Mouse (Mus musculus) heart, embryonic 11.5 days (tissue): ENCODE data around the gene Rdh9. TPM values are rescaled to one million over a fixed set of nuclear protein-coding genes. Genes with fewer than 3 reads are reported as not detected.

Experiments
- ATAC-seq: fragments of 200-750 bp; cut with Nextera tagmentation; replicated peaks from 2 replicates; pipeline ENCODE4 v1.8.0; 2017; ENCODE audit warnings: moderate library complexity; ENCODE audit not compliant: insufficient number of reproducible peaks, low FRiP score, low TSS enrichment
- H3K27ac ChIP-seq: fragments of 300-500 bp; sonication (generic); 2 replicates; pipeline ENCODE4 v1.5.1; 2014; ENCODE audit warnings: mild to moderate bottlenecking, low read depth, low read length
- H3K27me3 ChIP-seq: fragments of 300-500 bp; sonication (generic); 2 replicates; pipeline ENCODE4 v1.6.1; 2014; ENCODE audit warnings: mild to moderate bottlenecking, low read length, mixed read lengths; ENCODE audit not compliant: control insufficient read depth, insufficient read depth
- H3K36me3 ChIP-seq: fragments of 300-500 bp; sonication (generic); 2 replicates; pipeline ENCODE4 v1.6.1; 2014; ENCODE audit warnings: mild to moderate bottlenecking, low read length, moderate library complexity, mixed read lengths; ENCODE audit not compliant: control insufficient read depth, insufficient read depth
- H3K4me1 ChIP-seq: fragments of 300-500 bp; sonication (generic); 2 replicates; pipeline ENCODE4 v1.6.1; 2014; ENCODE audit warnings: low read length; ENCODE audit not compliant: control insufficient read depth, insufficient read depth
- H3K4me2 ChIP-seq: fragments of 300-500 bp; sonication (generic); 2 replicates; pipeline ENCODE4 v1.6.1; 2014; ENCODE audit warnings: mild to moderate bottlenecking, moderate library complexity
- H3K4me3 ChIP-seq: fragments of 300-500 bp; sonication (generic); 2 replicates; pipeline ENCODE4 v1.5.1; 2014; ENCODE audit warnings: low read depth, low read length
- H3K9ac ChIP-seq: fragments of 300-500 bp; sonication (generic); 2 replicates; pipeline ENCODE4 v1.6.1; 2014; ENCODE audit warnings: mild to moderate bottlenecking, low read depth, low read length, moderate library complexity
- H3K9me3 ChIP-seq: fragments of 300-500 bp; sonication (generic); replicated peaks from 2 replicates; pipeline ENCODE4 v1.6.1; 2016; ENCODE audit warnings: low read length; ENCODE audit not compliant: control insufficient read depth
- WGBS: fragments of 180-500 bp; shearing (Covaris S2); extraction: QIAGEN DNeasy Blood & Tissue Kit; methylation state at CpG from one replicate; pipeline ENCODE4 v1.1.7; 2014; ENCODE audit not compliant: insufficient replicate concordance; 5-methylcytosine and 5-hydroxymethylcytosine counted together
- polyA plus RNA-seq: library from polyadenylated mRNA; unstranded; fragments of >200 nt; fragmentation: Nextera tagmentation; extraction: Ambion mirVana; gene quantifications from 2 replicates; pipeline ENCODE4 v1.2.1, GENCODE M21; 2014

Gene Rdh9
- polyA plus RNA-seq, 1 experiment from 2014 or later, result not detected

GRCm38 (mm10) chr10:127738151-127738882, 37.9 kb upstream of the Rdh9 start:
- H3K27ac ChIP-seq, result no peak overlapping the region
- WGBS, result 32% methylated on average over 13 of the region's 13 CpGs

GRCm38 (mm10) chr10:127739083-127739660, 37.0 kb upstream of the Rdh9 start, which contains the start of gene Zbtb39:
TSS of gene Zbtb39 (plus strand) at chr10:127739538.
- peak within 1 kb of the TSS; percentile 74 for H3K27ac ChIP-seq
- peak within 1 kb of the TSS; percentile 97 for H3K9ac ChIP-seq
- H3K4me3 ChIP-seq, result peak within 1 kb of the TSS; percentile 95
- H3K4me1 ChIP-seq, result peaks cover 5% of the 10 kb centered on the region
- H3K36me3 ChIP-seq, result peaks cover 17% of the 10 kb centered on the region
- H3K4me2 ChIP-seq, result peak within 1 kb of the TSS; percentile 69
- H3K27me3 ChIP-seq, result no peaks in the 10 kb centered on the region
- H3K9me3 ChIP-seq, result no peaks in the 10 kb centered on the region
- under 1% methylated on average over 32 of the region's 61 CpGs for WGBS
- peak; percentile 79 for ATAC-seq

More at GRCm38 (mm10) chr10:127738151-127738882, 37.9 kb upstream of the Rdh9 start:
- H3K4me3 ChIP-seq, result no peak overlapping the region
- ATAC-seq, result no peak; the same call in 1 of the 2 replicates
- no peak overlapping the region for H3K9ac ChIP-seq
- no peaks in the 10 kb centered on the region for H3K9me3 ChIP-seq
- H3K4me2 ChIP-seq, result peak overlapping the region; percentile 69
- H3K36me3 ChIP-seq, result peaks cover 8% of the 10 kb centered on the region
- H3K27me3 ChIP-seq, result no peaks in the 10 kb centered on the region
- H3K4me1 ChIP-seq, result peaks cover 5% of the 10 kb centered on the region

DNA sequence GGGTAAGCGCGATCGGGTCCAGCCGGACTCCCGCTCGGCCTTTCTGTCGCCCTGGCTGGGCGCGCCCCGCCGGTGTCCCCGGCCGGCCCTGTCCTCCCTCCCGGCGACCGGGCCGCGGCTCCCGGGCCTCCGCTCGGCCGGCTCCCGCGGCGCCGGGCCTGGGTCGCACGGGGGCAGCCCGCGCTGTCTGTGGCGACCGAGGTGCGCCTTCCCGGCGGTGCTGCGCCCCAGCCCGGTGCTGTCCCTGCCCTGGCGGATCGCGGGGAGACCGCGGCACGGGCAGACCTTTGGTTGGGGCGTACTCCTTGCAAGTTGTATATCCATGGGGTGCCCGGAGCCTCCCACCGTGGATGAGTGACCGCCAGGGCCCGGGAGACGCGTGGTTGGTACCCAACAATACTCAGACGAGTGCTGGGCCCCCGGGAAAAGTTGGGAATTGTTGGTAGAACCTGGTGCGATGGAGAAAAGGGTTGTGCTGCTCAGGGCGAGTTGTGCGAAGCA, 36.5 kb upstream of the Rdh9 start:
- WGBS, result under 1% methylated on average over 45 of the region's 55 CpGs
- H3K9ac ChIP-seq, result peak overlapping the region; percentile 97
- no peaks in the 10 kb centered on the region for H3K27me3 ChIP-seq
- peak overlapping the region; percentile 95 for H3K4me3 ChIP-seq
- H3K36me3 ChIP-seq, result peaks cover 22% of the 10 kb centered on the region
- H3K4me2 ChIP-seq, result peak overlapping the region; percentile 69
- ATAC-seq, result peak; percentile 32
- H3K9me3 ChIP-seq, result no peaks in the 10 kb centered on the region
- H3K27ac ChIP-seq, result peak overlapping the region; percentile 74
- H3K4me1 ChIP-seq, result peaks cover 5% of the 10 kb centered on the region

- Histone ChIP-seq H3K4me3 (no peak overlapping the region), H3K27me3 (no peaks in the 10 kb centered on the region), H3K27ac (no peak overlapping the region), H3K4me1 (peaks cover 15% of the 10 kb centered on the region), H3K36me3 (peaks cover 24% of the 10 kb centered on the region), H3K9ac (no peak overlapping the region), H3K9me3 (no peaks in the 10 kb centered on the region), H3K4me2 (no peak overlapping the region)
- no peak for ATAC-seq
- WGBS, result 66% methylated on average over 5 of the region's 5 CpGs
These were observed 31.5 kb upstream of the Rdh9 start for GRCm38 (mm10) chr10:127744661-127745060.

GRCm38 (mm10) chr10:127745886-127746285, 30.3 kb upstream of the Rdh9 start:
- no peak overlapping the region for H3K27ac ChIP-seq
- H3K4me1 ChIP-seq, result peaks cover 11% of the 10 kb centered on the region
- H3K9me3 ChIP-seq, result no peaks in the 10 kb centered on the region
- H3K4me3 ChIP-seq, result no peak overlapping the region
- ATAC-seq, result no peak
- no peaks in the 10 kb centered on the region for H3K27me3 ChIP-seq
- peaks cover 24% of the 10 kb centered on the region for H3K36me3 ChIP-seq
- no peak overlapping the region for H3K4me2 ChIP-seq
- H3K9ac ChIP-seq, result no peak overlapping the region
- 65% methylated on average over 4 of the region's 5 CpGs for WGBS

GRCm38 (mm10) chr10:127747254-127747653, 28.9 kb upstream of the Rdh9 start:
- H3K27me3 ChIP-seq, result no peaks in the 10 kb centered on the region
- H3K36me3 ChIP-seq, result peaks cover 24% of the 10 kb centered on the region
- no peak for ATAC-seq
- H3K4me1 ChIP-seq, result peaks cover 11% of the 10 kb centered on the region; the same call in 1 of the 2 replicates
- 0 out of 2 replicates have a peak overlapping the region, but pooled peaks have one; percentile 8 for H3K27ac ChIP-seq
- no peak overlapping the region for H3K9ac ChIP-seq
- H3K4me2 ChIP-seq, result peak overlapping the region; percentile 61
- H3K9me3 ChIP-seq, result no peaks in the 10 kb centered on the region
- 84% methylated on average over 8 of the region's 8 CpGs for WGBS
- no peak overlapping the region for H3K4me3 ChIP-seq

- peak overlapping the region; percentile 64 for H3K9ac ChIP-seq
- H3K4me2 ChIP-seq, result peak overlapping the region; percentile 61
- peaks cover 8% of the 10 kb centered on the region for H3K36me3 ChIP-seq
- no peaks in the 10 kb centered on the region for H3K27me3 ChIP-seq
- WGBS, result 9% methylated on average over 8 of the region's 8 CpGs
- H3K4me3 ChIP-seq, result peak overlapping the region; percentile 45
- H3K4me1 ChIP-seq, result peaks cover 11% of the 10 kb centered on the region; the same call in 1 of the 2 replicates
- no peaks in the 10 kb centered on the region for H3K9me3 ChIP-seq
- peak overlapping the region; percentile 70 for H3K27ac ChIP-seq
- ATAC-seq, result no peak; the same call in 1 of the 2 replicates
These were observed 27.2 kb upstream of the Rdh9 start for GRCm38 (mm10) chr10:127748847-127749612.

- Histone ChIP-seq H3K27ac (peak overlapping the region; percentile 70), H3K9ac (peak overlapping the region; percentile 64), H3K27me3 (no peaks in the 10 kb centered on the region), H3K4me3 (peak overlapping the region; percentile 45), H3K4me2 (peak overlapping the region; percentile 61), H3K9me3 (no peaks in the 10 kb centered on the region), H3K4me1 (peaks cover 14% of the 10 kb centered on the region; the same call in 1 of the 2 replicates), H3K36me3 (no peaks in the 10 kb centered on the region; the same call in 1 of the 2 replicates)
- ATAC-seq, result no peak
- 41% methylated on average over 24 of the region's 24 CpGs for WGBS
These were observed 25.9 kb upstream of the Rdh9 start for GRCm38 (mm10) chr10:127750136-127750777.
